Mouse (Mus musculus): ENCODE measurements at regions not wholly inside any gene's neighbourhood (a gene's known extent, or its start where the extent isn't known, plus 50 kb on each side); places are given as distances from the start of the nearest gene placed in this dataset.
"Not testable (repeated sequence)": the region's sequence is repeated elsewhere in the genome, so short reads cannot be mapped to it uniquely, and the experiment has no call there.

- H3K27ac ChIP-seq = no peak overlapping the region
- ATAC-seq (ENCODE audit: borderline replicate concordance, extremely low read depth, low FRiP score, low TSS enrichment) = no peak
- WGBS = 55% methylated on average over 5 of the region's 5 CpGs
- no peak overlapping the region for H3K4me3 ChIP-seq
- H3K9ac ChIP-seq = no peak overlapping the region
- peaks cover 27% of the 10 kb centered on the region for H3K4me1 ChIP-seq
- H3K4me2 ChIP-seq = no peak overlapping the region
- H3K36me3 ChIP-seq = no peaks in the 10 kb centered on the region
- no peaks in the 10 kb centered on the region for H3K9me3 ChIP-seq
- H3K27me3 ChIP-seq = no peaks in the 10 kb centered on the region
These were observed 79.3 kb upstream of the Creb5 start for GRCm38 (mm10) chr6:53207781-53208180.

DNA sequence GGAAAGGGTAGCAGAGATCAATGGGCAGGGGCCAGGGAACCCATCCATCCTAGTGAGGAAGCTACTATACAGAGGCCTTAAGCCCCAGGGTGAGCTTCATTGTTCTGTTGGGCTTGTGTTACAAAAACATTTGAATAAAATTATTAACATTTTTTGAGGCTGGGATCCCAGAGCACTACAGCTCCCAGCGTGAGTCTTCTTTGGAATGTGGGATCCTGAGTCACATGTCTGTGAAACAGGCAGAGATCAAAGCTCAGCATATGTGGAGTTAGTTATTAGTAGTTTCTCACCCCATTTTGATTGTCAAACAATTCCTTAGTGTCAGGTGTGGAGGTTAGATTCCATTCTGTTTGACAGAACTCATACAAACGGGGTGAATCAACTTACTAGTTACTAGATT is 79.7 kb upstream of the Creb5 start:
- Histone ChIP-seq H3K4me3 (no peak overlapping the region), H3K9me3 (no peaks in the 10 kb centered on the region), H3K27me3 (no peaks in the 10 kb centered on the region), H3K4me1 (peaks cover 29% of the 10 kb centered on the region), H3K4me2 (no peak overlapping the region), H3K36me3 (no peaks in the 10 kb centered on the region), H3K27ac (no peak overlapping the region), H3K9ac (no peak overlapping the region)
- ATAC-seq (ENCODE audit: borderline replicate concordance, extremely low read depth, low FRiP score, low TSS enrichment) = no peak
- 30% methylated on average over 2 of the region's 2 CpGs for WGBS

GRCm38 (mm10) chr6:53201281-53201956 is 85.7 kb upstream of the Creb5 start:
- H3K4me3 ChIP-seq = no peak overlapping the region

DNA sequence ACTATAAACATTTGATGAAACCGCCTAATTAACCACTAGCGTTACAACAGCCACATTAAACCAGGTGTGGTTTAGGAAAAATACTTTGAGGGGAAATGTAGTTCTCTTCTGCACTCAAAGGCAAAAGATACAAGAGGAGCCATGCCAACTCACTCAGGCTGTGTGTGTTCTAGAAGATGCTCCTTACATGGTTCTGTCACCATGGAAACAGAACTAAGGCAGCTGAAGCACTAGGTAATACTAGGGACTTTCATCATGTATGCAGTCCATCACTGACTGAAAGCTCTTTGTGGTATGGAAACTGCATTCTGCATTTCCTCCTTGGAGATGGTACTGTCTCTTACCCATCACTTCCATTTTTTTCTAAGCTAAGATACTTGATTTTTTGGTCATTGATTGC is 87.6 kb upstream of the Creb5 start:
- Histone ChIP-seq H3K4me1 (peaks cover 28% of the 10 kb centered on the region), H3K9me3 (no peaks in the 10 kb centered on the region), H3K27ac (no peak overlapping the region), H3K4me3 (no peak overlapping the region), H3K9ac (no peak overlapping the region), H3K4me2 (no peak overlapping the region), H3K36me3 (no peaks in the 10 kb centered on the region), H3K27me3 (no peaks in the 10 kb centered on the region)
- ATAC-seq (ENCODE audit: borderline replicate concordance, extremely low read depth, low FRiP score, low TSS enrichment) = no peak
- WGBS = 94% methylated on average over 2 of the region's 2 CpGs

More at GRCm38 (mm10) chr6:53201281-53201956, 85.7 kb upstream of the Creb5 start:
- Histone ChIP-seq H3K4me1 (peaks cover 28% of the 10 kb centered on the region), H3K9me3 (no peaks in the 10 kb centered on the region), H3K4me2 (no peak overlapping the region), H3K27me3 (no peaks in the 10 kb centered on the region), H3K36me3 (no peaks in the 10 kb centered on the region), H3K9ac (no peak overlapping the region), H3K27ac (peak overlapping the region; percentile 17; the same call in 1 of the 2 replicates)
- no peak for ATAC-seq (ENCODE audit: borderline replicate concordance, extremely low read depth, low FRiP score, low TSS enrichment)
- WGBS = 9% methylated on average over 10 of the region's 10 CpGs

GRCm38 (mm10) chr6:53182131-53182530 is 104.9 kb upstream of the Creb5 start:
- H3K9ac ChIP-seq; H3K27ac ChIP-seq; H3K27me3 ChIP-seq; ATAC-seq (ENCODE audit: borderline replicate concordance, extremely low read depth, low FRiP score, low TSS enrichment); H3K4me3 ChIP-seq; H3K4me1 ChIP-seq; H3K4me2 ChIP-seq; H3K9me3 ChIP-seq; H3K36me3 ChIP-seq: not testable (repeated sequence)
- WGBS = 90% methylated on average over 17 of the region's 17 CpGs

- Histone ChIP-seq H3K36me3 (no peaks in the 10 kb centered on the region), H3K9ac (no peak overlapping the region), H3K4me3 (peak overlapping the region; percentile 27), H3K4me2 (peak overlapping the region; percentile 49), H3K27ac (no peak overlapping the region), H3K4me1 (0 out of 2 replicates have a peak, but pooled peaks cover 7% of the 10 kb centered on the region), H3K9me3 (no peaks in the 10 kb centered on the region), H3K27me3 (peaks cover 7% of the 10 kb centered on the region; the same call in 1 of the 2 replicates)
- ATAC-seq (ENCODE audit: borderline replicate concordance, extremely low read depth, low FRiP score, low TSS enrichment) = no peak
- WGBS = 4% methylated on average over 10 of the region's 10 CpGs
These were observed 96.0 kb upstream of the Jazf1 start for GRCm38 (mm10) chr6:53164423-53164841.

GRCm38 (mm10) chr6:53163091-53163490 is 94.7 kb upstream of the Jazf1 start:
- H3K9ac ChIP-seq = no peak overlapping the region
- no peak overlapping the region for H3K27ac ChIP-seq
- no peaks in the 10 kb centered on the region for H3K36me3 ChIP-seq
- H3K27me3 ChIP-seq = peaks cover 7% of the 10 kb centered on the region; the same call in 1 of the 2 replicates
- H3K4me1 ChIP-seq = 0 out of 2 replicates have a peak, but pooled peaks cover 7% of the 10 kb centered on the region
- no peaks in the 10 kb centered on the region for H3K9me3 ChIP-seq
- ATAC-seq (ENCODE audit: borderline replicate concordance, extremely low read depth, low FRiP score, low TSS enrichment) = no peak
- 84% methylated on average over 7 of the region's 7 CpGs for WGBS
- H3K4me3 ChIP-seq = no peak overlapping the region
- H3K4me2 ChIP-seq = no peak overlapping the region

DNA sequence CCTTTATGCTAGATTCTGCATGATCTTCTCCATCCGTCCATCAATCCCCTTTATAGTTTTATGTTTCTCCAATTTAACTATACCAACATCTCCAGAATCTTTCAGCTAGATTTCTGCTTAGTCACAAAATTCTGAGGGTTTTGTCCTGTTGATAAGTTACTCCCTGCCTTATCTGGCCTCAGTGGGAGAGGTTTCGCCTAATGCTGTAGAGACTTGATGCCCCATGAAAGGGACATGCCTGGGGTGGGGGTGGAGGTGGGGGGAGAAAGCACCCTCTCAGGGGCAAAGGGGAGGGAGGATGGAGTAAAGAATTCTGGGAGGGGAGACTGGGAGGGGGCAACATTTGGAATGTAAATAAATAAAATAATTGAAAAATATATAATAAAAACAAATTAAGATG is 93.2 kb upstream of the Jazf1 start:
- no peaks in the 10 kb centered on the region for H3K9me3 ChIP-seq
- H3K4me1 ChIP-seq = 0 out of 2 replicates have a peak, but pooled peaks cover 7% of the 10 kb centered on the region
- no peak for ATAC-seq (ENCODE audit: borderline replicate concordance, extremely low read depth, low FRiP score, low TSS enrichment)
- WGBS = 61% methylated on average over 2 of the region's 2 CpGs
- no peak overlapping the region for H3K27ac ChIP-seq
- no peak overlapping the region for H3K9ac ChIP-seq
- no peaks in the 10 kb centered on the region for H3K36me3 ChIP-seq
- no peak overlapping the region for H3K4me3 ChIP-seq
- peaks cover 17% of the 10 kb centered on the region for H3K27me3 ChIP-seq
- H3K4me2 ChIP-seq = no peak overlapping the region

GRCm38 (mm10) chr6:53154621-53155020 is 86.2 kb upstream of the Jazf1 start:
- Histone ChIP-seq H3K4me2 (no peak overlapping the region), H3K4me1 (peaks cover 11% of the 10 kb centered on the region), H3K36me3 (no peaks in the 10 kb centered on the region), H3K27me3 (peaks cover 27% of the 10 kb centered on the region), H3K9ac (no peak overlapping the region), H3K9me3 (no peaks in the 10 kb centered on the region), H3K4me3 (no peak overlapping the region), H3K27ac (no peak overlapping the region)
- WGBS = 23% methylated on average over 4 of the region's 4 CpGs
- ATAC-seq (ENCODE audit: borderline replicate concordance, extremely low read depth, low FRiP score, low TSS enrichment) = peak; percentile 91

DNA sequence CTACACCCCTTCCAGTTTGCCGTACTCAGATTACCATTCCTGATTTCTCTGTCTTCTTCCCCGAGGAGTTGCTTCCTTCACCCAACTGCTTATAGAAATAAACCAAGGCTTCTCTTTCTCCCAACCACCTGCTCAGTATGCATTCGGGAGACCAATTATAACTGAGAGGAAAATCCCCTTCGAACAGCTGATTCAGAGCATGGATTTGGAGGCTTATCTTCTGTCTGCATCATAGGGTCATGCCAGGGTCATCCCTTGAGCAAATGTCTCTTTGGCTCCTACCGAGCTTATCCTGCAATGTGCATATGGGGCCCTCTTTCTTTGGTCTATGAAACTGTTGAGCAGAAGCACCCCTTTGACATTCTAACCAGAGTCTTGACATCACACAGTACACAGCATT is 79.0 kb upstream of the Jazf1 start:
- WGBS = 29% methylated on average over 5 of the region's 5 CpGs
- Histone ChIP-seq H3K4me1 (no peaks in the 10 kb centered on the region), H3K9me3 (no peaks in the 10 kb centered on the region), H3K36me3 (no peaks in the 10 kb centered on the region), H3K4me3 (no peak overlapping the region), H3K9ac (no peak overlapping the region), H3K4me2 (no peak overlapping the region), H3K27me3 (peaks cover 16% of the 10 kb centered on the region; the same call in 1 of the 2 replicates), H3K27ac (no peak overlapping the region)
- no peak for ATAC-seq (ENCODE audit: borderline replicate concordance, extremely low read depth, low FRiP score, low TSS enrichment)

GRCm38 (mm10) chr6:53143846-53144584 is 75.6 kb upstream of the Jazf1 start:
- Histone ChIP-seq H3K27me3 (peaks cover 10% of the 10 kb centered on the region; the same call in 1 of the 2 replicates), H3K9me3 (no peaks in the 10 kb centered on the region), H3K4me1 (no peaks in the 10 kb centered on the region), H3K4me2 (no peak overlapping the region), H3K4me3 (no peak overlapping the region), H3K36me3 (no peaks in the 10 kb centered on the region), H3K9ac (no peak overlapping the region), H3K27ac (no peak overlapping the region)
- no peak for ATAC-seq (ENCODE audit: borderline replicate concordance, extremely low read depth, low FRiP score, low TSS enrichment)
- 20% methylated on average over 4 of the region's 4 CpGs for WGBS

DNA sequence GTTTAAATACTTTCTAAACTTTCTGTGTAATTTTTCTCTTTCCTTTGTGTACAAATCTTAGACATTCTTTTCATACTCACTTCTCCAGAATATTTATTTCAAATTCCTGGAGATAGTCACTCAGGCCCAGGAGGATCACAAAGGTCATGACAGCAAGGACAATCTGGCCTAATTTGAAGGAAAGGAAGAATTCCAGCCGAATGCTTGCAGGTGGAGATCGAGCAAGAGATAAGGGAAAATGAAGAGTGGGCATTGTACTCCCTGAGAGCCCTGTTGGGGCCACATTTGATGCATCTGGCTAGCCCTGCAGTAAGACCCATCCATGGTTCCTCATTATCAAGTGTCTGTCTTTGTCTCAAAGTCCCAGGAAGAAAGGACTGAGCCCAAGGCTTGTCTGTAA is 66.0 kb upstream of the Jazf1 start:
- 51% methylated on average over 2 of the region's 2 CpGs for WGBS
- Histone ChIP-seq H3K4me1 (no peaks in the 10 kb centered on the region), H3K27ac (no peak overlapping the region), H3K9me3 (no peaks in the 10 kb centered on the region), H3K4me2 (no peak overlapping the region), H3K9ac (no peak overlapping the region), H3K27me3 (no peaks in the 10 kb centered on the region), H3K36me3 (no peaks in the 10 kb centered on the region), H3K4me3 (no peak overlapping the region)
- no peak for ATAC-seq (ENCODE audit: borderline replicate concordance, extremely low read depth, low FRiP score, low TSS enrichment)
